Mouse (Mus musculus) C2C12 (cell line): Measurements from ENCODE around the gene Rce1.

ENCODE experiments used
- CTCF ChIP-seq: IDR thresholded peaks from one replicate; pipeline ENCODE4 v1.5.1; 2011; ENCODE audit not compliant: control insufficient read depth, insufficient read depth, insufficient read length
- MAX ChIP-seq: IDR thresholded peaks from one replicate; pipeline ENCODE4 v1.6.1; 2011; ENCODE audit warnings: mild to moderate bottlenecking, control low read depth
- USF1 ChIP-seq: IDR thresholded peaks from one replicate; pipeline ENCODE4 v1.6.1; 2011; ENCODE audit warnings: low read depth, mild to moderate bottlenecking, control low read depth, moderate library complexity

DNA sequence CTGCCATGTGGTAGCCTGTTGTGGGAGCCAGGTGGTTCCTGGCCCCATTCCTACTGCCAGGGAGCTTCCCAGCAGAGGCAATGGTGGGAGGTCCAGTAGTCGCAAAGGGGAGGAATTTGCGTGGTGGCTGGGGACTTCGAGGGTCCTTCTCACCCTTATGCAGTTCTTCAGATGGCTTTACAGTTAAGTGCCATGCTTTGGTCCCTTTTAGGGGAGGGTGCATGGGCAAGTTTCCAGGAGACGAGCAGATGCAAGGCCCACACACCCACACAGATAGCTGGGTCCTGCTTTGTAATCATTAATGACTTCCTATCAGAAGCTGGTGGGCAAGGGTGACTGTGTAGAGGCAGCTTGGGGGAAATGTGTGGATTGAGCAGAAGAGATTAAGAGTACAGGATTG, 8.9 kb downstream of the Rce1 start:
- TF ChIP-seq MAX = no peak
- no peak for TF ChIP-seq USF1
- TF ChIP-seq CTCF = no peak
